Mouse (Mus musculus) spleen, adult 2 months (tissue): ENCODE data around the gene Txlna.

ENCODE experiments used
- CTCF ChIP-seq: fragments of 200-500 bp; IDR thresholded peaks from 2 replicates; pipeline ENCODE4 v1.5.1; 2011; ENCODE audit warnings: mild to moderate bottlenecking, inconsistent platforms; ENCODE audit not compliant: insufficient read depth, insufficient read length, insufficient replicate concordance; ENCODE audit errors: extremely low read depth
- POLR2A ChIP-seq: fragments of 200-500 bp; IDR thresholded peaks from 2 replicates; pipeline ENCODE4 v1.6.1; 2011; ENCODE audit warnings: low read depth, low read length, inconsistent platforms

- TF ChIP-seq POLR2A (no peak), CTCF (no peak)
These were observed 696 bp downstream of the Txlna start for GRCm38 (mm10) chr4:129640101-129640637.
